Mouse (Mus musculus) C2C12 (cell line): ENCODE data around the gene Sh3rf3.

Source experiments
- CEBPB ChIP-seq: IDR thresholded peaks from one replicate; pipeline ENCODE4 v1.6.1; 2011; ENCODE audit warnings: low read depth, mild to moderate bottlenecking, control low read depth, moderate library complexity
- CTCF ChIP-seq: IDR thresholded peaks from one replicate; pipeline ENCODE4 v1.5.1; 2011; ENCODE audit not compliant: control insufficient read depth, insufficient read depth, insufficient read length
- FOSL1 ChIP-seq: IDR thresholded peaks from one replicate; pipeline ENCODE4 v1.8.0; 2011; ENCODE audit warnings: mild to moderate bottlenecking, low read length; ENCODE audit not compliant: poor library complexity, insufficient read depth, severe bottlenecking
- MAX ChIP-seq: IDR thresholded peaks from one replicate; pipeline ENCODE4 v1.6.1; 2011; ENCODE audit warnings: mild to moderate bottlenecking, control low read depth
- MYOD1 ChIP-seq: IDR thresholded peaks from one replicate; pipeline ENCODE4 v1.6.1; 2011; ENCODE audit warnings: low read depth; ENCODE audit not compliant: control insufficient read depth, insufficient read length
- USF1 ChIP-seq: IDR thresholded peaks from one replicate; pipeline ENCODE4 v1.6.1; 2011; ENCODE audit warnings: low read depth, mild to moderate bottlenecking, control low read depth, moderate library complexity

DNA sequence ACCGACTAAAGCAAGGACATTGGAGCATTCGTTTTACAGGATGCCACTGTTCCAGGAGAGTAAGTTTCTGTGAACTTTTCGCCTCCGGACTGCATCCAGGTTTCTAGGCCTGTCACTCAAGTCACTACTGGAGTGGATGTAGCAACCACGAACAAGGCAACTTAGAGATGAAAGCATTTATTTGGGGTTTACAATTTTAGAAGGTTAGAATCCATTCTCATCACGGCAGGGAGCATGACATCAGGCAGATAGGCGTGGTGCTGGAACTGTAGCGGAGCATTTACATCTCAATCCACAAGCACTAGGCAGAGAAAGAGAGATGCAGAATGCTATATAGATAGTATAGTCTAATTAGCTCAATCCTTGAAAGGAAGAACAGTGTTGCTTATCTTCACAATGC lies 95.3 kb downstream of the Sh3rf3 start:
- TF ChIP-seq FOSL1, result no peak
- no peak for TF ChIP-seq CTCF
- TF ChIP-seq USF1, result no peak
- no peak for TF ChIP-seq MAX
- TF ChIP-seq CEBPB, result no peak
- no peak for TF ChIP-seq MYOD1
